Mouse (Mus musculus) heart, postnatal 0 days (tissue): ENCODE measurements at regions not wholly inside any gene's neighbourhood (a gene's known extent, or its start where the extent isn't known, plus 50 kb on each side); places are given as distances from the start of the nearest gene placed in this dataset.

ENCODE experiments used
- CTCF ChIP-seq: IDR thresholded peaks from 2 replicates; pipeline ENCODE4 v1.5.1; 2016; ENCODE audit warnings: antibody characterized with exemption, control low read depth, low read depth
- EP300 ChIP-seq: IDR thresholded peaks from 2 replicates; pipeline ENCODE4 v1.6.1; 2016; ENCODE audit warnings: antibody characterized with exemption, low read depth

- TF ChIP-seq CTCF (no peak), EP300 (no peak)
Measured at GRCm38 (mm10) chr6:31123342-31123990, 164.6 kb upstream of the Klf14 start.
